Mouse (Mus musculus) hindbrain, postnatal 0 days (tissue): ENCODE results near the gene Cox6a1. TPM values are rescaled to one million over a fixed set of nuclear protein-coding genes. Genes with fewer than 3 reads are reported as not detected.
"Not testable (repeated sequence)": the region's sequence is repeated elsewhere in the genome, so short reads cannot be mapped to it uniquely, and the experiment has no call there.

Source experiments
- ATAC-seq: fragments of 200-750 bp; cut with Nextera tagmentation; 2 replicates; pipeline ENCODE4 v1.8.0; 2017; ENCODE audit warnings: mild to moderate bottlenecking, moderate TSS enrichment, moderate library complexity
- DNase-seq: peaks from one replicate; pipeline ENCODE4 v3.0.0-alpha.2; 2015; ENCODE audit warnings: low spot score
- H3K27ac ChIP-seq: fragments of 300-500 bp; sonication (generic); 2 replicates; pipeline ENCODE4 v1.5.1; 2014; ENCODE audit warnings: mild to moderate bottlenecking
- H3K27me3 ChIP-seq: fragments of 300-500 bp; sonication (generic); 2 replicates; pipeline ENCODE4 v1.6.1; 2014; ENCODE audit warnings: low read length, mixed read lengths; ENCODE audit not compliant: insufficient read depth
- H3K36me3 ChIP-seq: fragments of 300-500 bp; sonication (generic); 2 replicates; pipeline ENCODE4 v1.6.1; 2014; ENCODE audit warnings: low read length, mixed read lengths; ENCODE audit not compliant: insufficient read depth
- H3K4me1 ChIP-seq: fragments of 300-500 bp; sonication (generic); 2 replicates; pipeline ENCODE4 v1.6.1; 2014; ENCODE audit warnings: antibody characterized with exemption, low read length, mixed read lengths; ENCODE audit not compliant: insufficient read depth
- H3K4me2 ChIP-seq: fragments of 300-500 bp; sonication (generic); 2 replicates; pipeline ENCODE4 v1.6.1; 2014; ENCODE audit warnings: low read depth, mild to moderate bottlenecking, low read length, moderate library complexity, mixed read lengths
- H3K4me3 ChIP-seq: fragments of 300-500 bp; sonication (generic); 2 replicates; pipeline ENCODE4 v1.5.1; 2014; ENCODE audit warnings: low read length
- H3K9ac ChIP-seq: fragments of 300-500 bp; sonication (generic); replicated peaks from 2 replicates; pipeline ENCODE4 v1.6.1; 2014; ENCODE audit warnings: mild to moderate bottlenecking, low read length, moderate library complexity, mixed read lengths
- H3K9me3 ChIP-seq: fragments of 300-500 bp; sonication (generic); 2 replicates; pipeline ENCODE4 v1.6.1; 2016; ENCODE audit warnings: low read length, mixed read lengths
- CTCF ChIP-seq: IDR thresholded peaks from 2 replicates; pipeline ENCODE4 v1.5.1; 2016; ENCODE audit warnings: antibody characterized with exemption, control low read depth, low read depth
- WGBS: fragments of 180-500 bp; shearing (Covaris S2); extraction: QIAGEN DNeasy Blood & Tissue Kit; methylation state at CpG from one replicate; pipeline ENCODE4 v1.1.7; 2014; 5-methylcytosine and 5-hydroxymethylcytosine counted together
- polyA plus RNA-seq: library from polyadenylated mRNA; unstranded; fragments of >200 nt; fragmentation: Nextera tagmentation; extraction: Ambion mirVana; gene quantifications from 2 replicates; pipeline ENCODE4 v1.2.1, GENCODE M21; 2015
- total RNA-seq: library from RNA; depleted of rRNA; stranded (reverse); fragments of >200 nt; gene quantifications from 2 replicates; pipeline ENCODE4 v1.2.3, GENCODE M21; 2014

Gene Cox6a1
- total and polyA plus RNA-seq, 2 experiments from 2014 or later = 1,391 to 1,694 TPM

GRCm38 (mm10) chr5:115391935-115392334 lies 43.2 kb upstream of the Cox6a1 start:
- 30% methylated on average over 9 of the region's 9 CpGs for WGBS
- no peaks in the 10 kb centered on the region for H3K27me3 ChIP-seq
- no peak overlapping the region for H3K27ac ChIP-seq
- H3K9me3 ChIP-seq = no peaks in the 10 kb centered on the region
- H3K4me1 ChIP-seq = no peaks in the 10 kb centered on the region
- DNase-seq = no peak
- no peak overlapping the region for H3K4me2 ChIP-seq
- H3K9ac ChIP-seq = no peak overlapping the region
- no peaks in the 10 kb centered on the region for H3K36me3 ChIP-seq
- TF ChIP-seq CTCF = no peak
- no peak overlapping the region for H3K4me3 ChIP-seq
- no peak for ATAC-seq

- H3K9ac ChIP-seq, H3K36me3 ChIP-seq, H3K27me3 ChIP-seq, H3K4me2 ChIP-seq, DNase-seq, ATAC-seq, H3K4me1 ChIP-seq, H3K4me3 ChIP-seq, H3K9me3 ChIP-seq, H3K27ac ChIP-seq: not testable (repeated sequence)
- 87% methylated on average over 2 of the region's 2 CpGs for WGBS
Observed at GRCm38 (mm10) chr5:115378882-115379281, 30.1 kb upstream of the Cox6a1 start.

DNA sequence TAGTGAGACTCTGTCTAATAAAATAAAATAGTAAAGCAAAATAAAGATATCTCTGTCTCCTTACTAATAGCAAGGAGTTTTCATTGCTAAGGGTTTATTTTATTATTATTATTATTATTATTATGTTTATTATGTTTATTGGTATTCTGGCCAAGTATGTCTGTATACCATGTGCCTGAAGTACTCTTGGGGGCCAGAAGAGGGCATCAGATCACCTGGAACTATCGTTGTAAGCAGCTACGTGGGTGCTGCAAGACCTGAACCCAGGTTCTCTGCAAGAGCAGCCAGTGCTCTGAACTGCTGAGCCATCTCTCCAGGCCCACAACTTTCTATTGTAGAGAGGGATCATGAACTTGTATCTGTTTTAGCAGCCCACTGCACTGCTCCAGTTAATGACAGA lies 26.7 kb upstream of the Cox6a1 start:
- no peak for DNase-seq
- Histone ChIP-seq H3K27ac (no peak overlapping the region), H3K27me3 (no peaks in the 10 kb centered on the region), H3K9me3 (no peaks in the 10 kb centered on the region), H3K4me1 (no peaks in the 10 kb centered on the region), H3K4me2 (no peak overlapping the region), H3K4me3 (no peak overlapping the region), H3K36me3 (no peaks in the 10 kb centered on the region), H3K9ac (no peak overlapping the region)
- no peak for ATAC-seq
- 84% methylated on average over 2 of the region's 2 CpGs for WGBS
- TF ChIP-seq CTCF = peak; percentile 21

DNA sequence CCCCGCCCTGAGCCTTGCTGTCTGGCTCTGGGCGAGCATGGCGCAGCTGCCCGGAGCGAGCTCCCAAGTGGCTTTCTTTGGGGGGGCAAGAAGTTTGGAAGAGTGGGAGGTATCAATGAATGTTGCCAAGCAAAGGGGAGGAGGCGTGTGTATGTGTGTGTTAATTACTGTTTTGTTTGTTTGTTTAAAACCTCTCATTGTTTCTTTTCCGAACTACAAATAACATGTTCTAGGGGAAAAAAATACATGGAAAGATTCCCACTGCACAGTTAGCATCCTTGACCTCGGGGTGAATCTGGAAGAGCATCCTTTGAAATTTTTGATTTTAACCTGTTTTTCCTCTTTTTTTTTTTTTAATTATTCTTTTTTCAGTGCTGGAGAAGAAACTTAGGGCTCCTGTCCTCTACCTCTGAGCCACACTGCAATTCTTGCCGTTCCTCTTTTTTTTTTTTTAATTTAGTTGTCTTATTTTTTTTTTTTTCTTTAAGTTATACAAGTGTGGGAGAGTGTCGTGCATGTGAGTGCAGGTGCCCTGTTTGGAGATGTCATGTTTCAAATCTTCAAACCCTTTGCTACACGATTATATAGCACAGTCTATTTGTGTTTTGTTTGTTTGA lies 25.5 kb upstream of the Cox6a1 start:
- no peak for TF ChIP-seq CTCF
- H3K36me3 ChIP-seq = no peaks in the 10 kb centered on the region
- H3K4me1 ChIP-seq = no peaks in the 10 kb centered on the region
- no peaks in the 10 kb centered on the region for H3K9me3 ChIP-seq
- no peak for ATAC-seq
- H3K27me3 ChIP-seq = no peaks in the 10 kb centered on the region
- peak overlapping the region; percentile 28 for H3K4me3 ChIP-seq
- H3K4me2 ChIP-seq = peak overlapping the region; percentile 60
- H3K27ac ChIP-seq = peak overlapping the region; percentile 32; the same call in 1 of the 2 replicates
- no peak for DNase-seq
- peak overlapping the region; percentile 40 for H3K9ac ChIP-seq
- 11% methylated on average over 11 of the region's 11 CpGs for WGBS

DNA sequence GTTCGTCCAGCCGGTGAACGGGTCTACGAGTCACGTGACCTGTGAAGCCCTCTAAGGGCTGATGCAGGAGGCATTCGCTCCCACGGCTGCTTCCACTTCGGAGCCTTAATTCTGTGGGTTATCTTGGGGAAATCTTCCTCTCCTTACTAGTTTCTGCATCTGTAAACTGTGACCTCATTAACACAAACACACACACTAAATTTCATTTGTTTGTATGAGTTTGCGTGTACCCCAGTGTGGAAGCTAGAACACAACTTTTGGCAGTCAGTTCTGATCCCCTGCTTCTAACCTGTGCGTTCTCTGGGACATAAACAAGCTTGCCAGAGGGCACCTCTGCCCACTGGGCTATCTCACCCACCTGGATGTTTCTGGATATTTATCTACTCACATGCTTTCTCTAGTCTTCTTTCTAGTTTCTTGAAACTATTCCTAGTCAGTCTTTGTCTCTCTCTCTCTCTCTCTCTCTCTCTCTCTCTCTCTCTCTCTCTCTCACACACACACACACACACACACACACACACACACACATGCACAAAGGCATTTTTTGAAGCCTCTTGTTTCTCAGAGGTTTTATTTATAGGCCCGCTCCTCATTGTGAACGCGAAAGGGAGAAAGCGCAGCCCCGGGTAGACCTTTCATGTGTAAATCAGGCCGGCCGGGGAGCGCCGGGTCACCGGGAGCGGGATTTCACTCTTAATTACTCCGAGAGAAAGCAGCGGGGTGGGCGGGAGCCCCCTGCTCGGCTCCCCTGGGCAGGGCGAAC lies 24.8 kb upstream of the Cox6a1 start:
- Histone ChIP-seq H3K4me3 (peak overlapping the region; percentile 28), H3K9me3 (no peaks in the 10 kb centered on the region), H3K27me3 (no peaks in the 10 kb centered on the region), H3K4me1 (no peaks in the 10 kb centered on the region), H3K27ac (peak overlapping the region; percentile 32; the same call in 1 of the 2 replicates), H3K36me3 (no peaks in the 10 kb centered on the region), H3K4me2 (peak overlapping the region; percentile 60), H3K9ac (peak overlapping the region; percentile 40)
- no peak for TF ChIP-seq CTCF
- DNase-seq (peak; percentile 62), ATAC-seq (peak; percentile 51; the same call in 1 of the 2 replicates)
- WGBS = 7% methylated on average over 26 of the region's 26 CpGs

DNA sequence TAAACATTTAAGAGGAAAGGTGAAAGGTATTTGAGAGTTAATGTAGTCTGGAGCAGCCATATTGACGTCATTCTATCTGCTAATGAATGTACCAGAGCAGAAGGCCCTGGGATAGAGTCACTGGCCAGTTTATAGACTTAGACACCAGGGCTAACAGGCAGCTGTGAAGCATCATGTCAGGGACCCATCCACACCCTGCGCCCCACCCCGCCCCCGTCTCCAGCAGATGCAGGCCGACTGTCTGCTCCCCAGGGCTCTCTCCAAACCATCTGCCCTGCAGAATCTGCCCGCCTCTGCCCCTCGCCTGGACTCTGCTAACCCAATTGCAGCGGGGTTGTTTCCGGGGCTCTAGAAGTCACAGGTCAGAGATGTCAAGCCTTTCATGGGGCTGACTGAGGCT lies 23.0 kb upstream of the Cox6a1 start:
- H3K27ac ChIP-seq = no peak overlapping the region
- DNase-seq (no peak), ATAC-seq (no peak)
- H3K4me1 ChIP-seq = no peaks in the 10 kb centered on the region
- no peak for TF ChIP-seq CTCF
- WGBS = 26% methylated on average over 9 of the region's 9 CpGs
- H3K27me3 ChIP-seq = no peaks in the 10 kb centered on the region
- H3K9ac ChIP-seq = no peak overlapping the region
- H3K4me2 ChIP-seq = no peak overlapping the region
- no peaks in the 10 kb centered on the region for H3K9me3 ChIP-seq
- H3K4me3 ChIP-seq = no peak overlapping the region
- no peaks in the 10 kb centered on the region for H3K36me3 ChIP-seq

DNA sequence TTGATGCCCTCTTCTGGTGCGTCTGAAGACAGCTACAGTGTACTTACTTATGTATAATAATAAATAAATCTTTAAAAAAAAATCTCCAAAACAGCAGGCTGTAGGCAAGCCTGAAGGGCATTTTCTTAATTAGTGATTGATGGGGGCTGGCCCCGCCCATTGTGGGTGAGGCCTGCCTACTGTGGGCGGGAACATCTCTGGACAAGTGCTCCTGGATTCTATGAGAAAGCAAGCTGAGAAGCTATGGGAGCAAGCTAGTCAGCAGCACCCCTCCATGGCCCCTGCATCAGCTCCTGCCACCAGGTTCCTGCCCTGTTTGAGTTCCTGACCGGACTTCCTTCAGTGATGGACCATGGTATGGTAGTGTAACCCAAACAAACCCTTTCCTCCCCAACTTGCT lies 16.0 kb upstream of the Cox6a1 start:
- no peak overlapping the region for H3K27ac ChIP-seq
- ATAC-seq (no peak), DNase-seq (no peak)
- no peaks in the 10 kb centered on the region for H3K27me3 ChIP-seq
- H3K9ac ChIP-seq = no peak overlapping the region
- no peaks in the 10 kb centered on the region for H3K9me3 ChIP-seq
- no peaks in the 10 kb centered on the region for H3K36me3 ChIP-seq
- no peaks in the 10 kb centered on the region for H3K4me1 ChIP-seq
- no peak overlapping the region for H3K4me2 ChIP-seq
- WGBS = 86% methylated on average over 4 of the region's 4 CpGs
- no peak for TF ChIP-seq CTCF
- H3K4me3 ChIP-seq = no peak overlapping the region
